Mouse (Mus musculus) liver, adult 2 months (tissue): ENCODE data around the gene Zzef1.

ENCODE experiments used
- CTCF ChIP-seq: fragments of 200-500 bp; IDR thresholded peaks from 2 replicates; pipeline ENCODE4 v1.5.1; 2011; ENCODE audit warnings: low read depth, low read length, control low read depth
- POLR2A ChIP-seq: fragments of 200-500 bp; IDR thresholded peaks from 2 replicates; pipeline ENCODE4 v1.6.1; 2011; ENCODE audit warnings: low read length, control low read depth; ENCODE audit not compliant: insufficient read depth; ENCODE audit errors: extremely low read depth

DNA sequence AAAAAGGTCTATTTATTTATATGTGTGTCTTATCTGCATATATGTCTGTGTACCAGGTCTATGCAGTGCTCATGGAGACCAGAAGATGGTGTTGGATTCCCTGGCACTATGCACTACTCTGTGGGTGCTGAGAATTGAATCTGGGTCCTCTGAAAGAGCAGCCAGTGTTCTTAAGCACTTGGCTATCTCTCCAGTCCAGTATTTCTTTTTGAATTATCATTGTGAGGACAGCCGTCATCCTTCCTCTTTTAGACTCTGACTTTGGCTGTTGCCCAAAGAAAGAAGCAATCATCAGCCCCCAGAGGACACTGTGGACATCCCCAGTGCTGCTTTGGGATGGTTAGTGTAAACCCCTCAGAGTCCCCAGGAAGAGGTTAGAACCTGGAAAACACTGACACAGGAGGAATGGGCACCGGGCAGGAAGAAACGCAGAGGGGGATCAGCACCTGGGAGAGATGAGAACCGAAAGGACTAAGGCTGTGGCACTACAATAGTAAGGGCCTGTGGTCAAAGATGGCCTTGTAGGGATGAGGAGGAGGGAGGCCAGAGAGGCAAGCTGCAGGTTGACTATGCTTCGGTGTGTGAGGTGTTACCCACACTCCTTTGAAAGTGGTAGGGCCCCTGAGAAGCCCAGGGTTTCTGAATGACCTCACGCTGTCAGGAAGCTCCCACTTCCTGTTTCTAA, 150.0 kb downstream of the Zzef1 start:
- TF ChIP-seq CTCF (no peak), POLR2A (no peak)
